Mouse (Mus musculus) left cerebral cortex, adult 2 months (tissue): ENCODE data around the gene Itga7. TPM values are rescaled to one million over a fixed set of nuclear protein-coding genes. Genes with fewer than 3 reads are reported as not detected.

Source experiments
- DNase-seq, 2 experiments: peaks; one replicate each; pipeline ENCODE4 v3.0.0; 2021 to 2022; ENCODE audit warnings: low spot score in 2 of 2, mixed read lengths in 1 of 2; ENCODE audit errors: extremely low spot score in 1 of 2
- H3K27ac ChIP-seq: fragments of 200-600 bp; 2 replicates; pipeline ENCODE4 v1.8.1; 2022
- H3K4me3 ChIP-seq: fragments of 200-600 bp; 2 replicates; pipeline ENCODE4 v1.8.1; 2022
- CTCF ChIP-seq: fragments of 200-600 bp; IDR thresholded peaks from 2 replicates; pipeline ENCODE4 v1.8.1; 2022; ENCODE audit warnings: antibody characterized with exemption, mild to moderate bottlenecking, moderate library complexity
- intact Hi-C: fragments of 180-260 bp; cut with DNase I; formaldehyde crosslinking; loops from one replicate; pipeline ENCODE4 v1.15.1; 2025
- total RNA-seq, 2 experiments: library from RNA; stranded (reverse); gene quantifications; 2 replicates each; pipeline ENCODE4 v1.2.3; 2021

The Itga7 gene
- total RNA-seq, 2 experiments from 2014 or later, result 13.2 to 16.3 TPM

DNA sequence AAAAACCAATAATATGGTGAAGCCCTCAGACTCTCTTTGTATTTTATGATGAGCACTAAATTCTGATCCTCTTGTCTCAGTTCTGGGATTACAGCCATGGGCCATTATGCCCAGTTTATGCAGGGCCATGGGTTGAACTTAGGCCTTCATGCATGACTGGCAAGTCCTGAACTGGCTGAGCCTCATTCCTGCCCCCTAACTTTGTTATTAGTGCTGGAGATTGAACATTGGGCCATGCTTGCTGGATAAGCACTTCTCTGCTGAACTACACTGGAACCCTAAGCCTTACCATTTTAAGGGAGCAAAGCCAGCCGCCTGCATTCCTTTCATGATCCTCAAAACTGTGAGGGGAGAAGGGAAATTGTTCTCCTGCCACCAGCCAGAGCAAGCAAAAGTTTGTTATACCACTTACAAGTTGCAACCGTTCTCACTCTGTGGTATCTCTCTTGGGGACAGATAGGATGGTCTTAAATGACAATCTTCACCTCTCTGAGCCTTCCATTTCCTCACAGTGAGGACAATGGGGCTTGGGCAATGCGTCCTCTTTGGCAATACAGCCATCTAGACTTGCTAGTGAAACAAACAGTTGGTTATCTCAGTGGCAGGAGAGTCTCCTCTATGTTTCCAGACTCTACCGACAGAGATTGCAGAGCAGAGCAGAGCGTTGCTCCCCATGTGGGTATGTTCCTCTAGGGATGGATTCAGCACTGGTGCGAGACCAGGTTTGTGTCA lies 33.7 kb upstream of the Itga7 start:
- intact Hi-C loops, result loop anchor here (5.0 kb wide), 1 partner anchor 77 kb away; no protein-coding TSS in a partner anchor

DNA sequence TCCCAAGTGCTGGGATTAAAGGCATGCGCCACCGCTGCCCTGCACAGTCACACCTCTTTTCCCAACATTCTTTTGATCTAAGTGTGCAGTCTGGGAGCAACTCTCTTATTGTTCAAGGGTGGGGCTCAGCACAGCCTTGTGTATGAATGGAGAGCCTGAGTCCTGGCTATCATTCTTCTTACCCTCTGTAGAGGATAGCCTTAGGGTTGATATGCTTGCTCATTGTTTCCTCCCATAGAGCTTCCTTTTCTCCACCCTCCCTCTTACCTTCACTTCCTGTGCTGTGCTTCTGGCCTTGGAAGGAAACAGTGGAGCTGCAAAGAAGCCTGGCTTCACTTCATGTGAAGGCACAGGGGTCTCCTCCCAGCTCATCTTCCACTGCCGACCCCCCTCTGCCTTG lies 32.9 kb upstream of the Itga7 start, which contains the start of gene Cd63:
Cd63 (plus strand) TSS at position 292 of the 400 bp plus-strand sequence.
- Histone ChIP-seq H3K4me3 (no peak within 1 kb of the TSS), H3K27ac (no peak within 1 kb of the TSS)
- intact Hi-C loops, result no loop called here
- TF ChIP-seq CTCF, result no peak
- no peak for DNase-seq

More for the DNA sequence above, 33.7 kb upstream of the Itga7 start:
- DNase-seq, result no peak
- TF ChIP-seq CTCF, result no peak
- H3K27ac ChIP-seq, result no peak overlapping the region
- no peak overlapping the region for H3K4me3 ChIP-seq

DNA sequence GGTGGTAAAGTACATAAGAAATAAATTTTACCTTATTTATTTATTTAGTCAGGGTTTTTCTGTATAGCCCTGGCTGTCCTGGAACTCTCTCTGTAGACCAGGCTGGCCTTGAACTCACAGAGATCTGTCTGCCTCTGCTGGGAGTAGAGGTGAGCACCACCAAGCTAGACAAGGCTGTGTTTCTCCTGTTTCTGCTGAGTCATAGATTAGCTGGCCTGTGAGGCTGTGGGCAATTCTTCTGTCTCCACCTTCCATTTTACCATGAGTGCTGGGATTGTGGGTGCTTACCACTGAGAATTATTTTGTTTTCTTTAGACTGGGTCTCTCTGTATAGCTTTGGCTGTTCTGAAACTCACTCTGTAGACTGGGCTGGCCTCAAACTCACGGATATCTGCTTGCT lies 32.2 kb upstream of the Itga7 start:
- no peak for TF ChIP-seq CTCF
- intact Hi-C loops, result no loop called here
- no peak for DNase-seq
- Histone ChIP-seq H3K27ac (no peak overlapping the region), H3K4me3 (no peak overlapping the region)

DNA sequence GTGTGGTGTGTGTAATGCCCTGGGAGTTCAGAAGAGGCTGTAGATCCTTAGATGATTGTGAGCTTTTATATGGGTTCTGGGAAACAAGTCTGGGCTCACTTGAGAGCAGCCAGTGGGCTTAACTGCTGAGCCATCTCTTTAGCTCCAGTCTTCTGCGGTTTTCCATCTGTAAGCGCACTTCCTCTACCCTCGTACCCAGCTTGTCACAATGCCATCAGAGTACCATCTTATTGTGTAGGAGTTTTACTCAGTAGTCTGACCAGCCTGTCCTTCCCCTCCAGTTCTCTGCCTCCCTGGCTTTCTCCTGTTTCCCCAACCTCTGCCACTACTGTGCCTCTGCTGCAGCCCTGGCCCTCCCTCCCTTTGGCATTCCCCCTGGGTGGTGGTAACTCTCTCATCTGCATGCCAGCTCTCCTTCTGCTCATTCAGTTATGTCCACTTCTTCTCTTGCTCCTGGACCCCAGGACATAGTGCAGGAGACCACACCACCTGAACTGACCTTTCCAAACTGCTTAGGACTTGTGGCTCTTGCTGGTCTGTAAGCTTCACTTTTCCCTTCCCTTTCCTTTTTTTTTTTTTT lies 31.1 kb upstream of the Itga7 start:
- intact Hi-C loops, result no loop called here
- Histone ChIP-seq H3K4me3 (no peak overlapping the region), H3K27ac (no peak overlapping the region)
- no peak for DNase-seq
- no peak for TF ChIP-seq CTCF

DNA sequence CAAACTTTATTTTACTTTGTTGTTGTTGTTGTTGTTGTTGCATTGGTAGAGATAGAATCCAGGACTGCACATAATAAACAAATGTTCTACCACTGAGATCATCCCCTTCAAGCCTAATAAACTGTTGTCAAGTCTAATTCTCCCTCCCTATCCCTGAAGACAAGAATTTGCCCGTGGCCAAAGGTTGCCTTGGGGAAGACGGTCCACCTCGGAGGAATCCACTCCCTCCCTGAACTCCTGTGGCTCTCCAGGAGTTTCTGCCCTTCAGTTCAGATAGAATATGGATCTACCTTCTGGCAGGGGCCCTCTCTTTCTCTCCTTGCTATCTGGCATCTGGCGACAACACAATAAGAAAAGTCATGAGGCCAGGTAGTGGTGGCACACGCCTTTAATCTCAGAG lies 28.8 kb upstream of the Itga7 start:
- TF ChIP-seq CTCF, result no peak
- H3K27ac ChIP-seq, result no peak overlapping the region
- no peak for DNase-seq
- intact Hi-C loops, result no loop called here
- H3K4me3 ChIP-seq, result no peak overlapping the region

DNA sequence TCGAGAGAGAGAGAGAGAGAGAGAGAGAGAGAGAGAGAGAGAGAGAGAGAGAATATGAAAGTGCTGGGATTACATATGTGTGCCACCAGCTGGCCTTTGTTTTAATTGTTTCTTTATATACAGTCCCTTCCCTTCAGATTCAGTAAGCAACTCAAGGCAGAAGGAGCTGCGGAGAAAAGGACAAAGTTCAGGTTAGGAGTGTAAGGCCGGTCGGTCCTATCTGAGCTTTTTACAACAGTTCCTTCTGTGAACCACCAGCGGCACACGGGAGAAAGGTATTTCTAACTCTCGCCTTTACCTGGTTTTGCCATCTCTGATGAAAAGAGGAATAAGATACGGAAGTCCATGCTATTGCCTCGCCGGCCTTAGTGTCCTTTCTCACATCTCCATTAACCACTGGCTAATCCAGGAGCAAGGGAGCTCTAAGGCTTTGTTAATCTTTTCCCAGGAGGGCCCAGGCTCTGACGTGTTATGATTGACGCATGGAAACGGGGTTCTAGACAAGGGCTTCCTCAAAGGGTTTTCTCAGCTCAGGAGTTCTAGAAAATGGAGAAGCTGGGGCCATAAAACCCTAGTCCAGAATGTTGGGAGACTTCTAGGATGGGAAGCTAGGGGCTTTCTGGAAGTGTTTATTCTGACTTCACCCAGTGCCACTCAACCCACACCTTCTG lies 24.7 kb upstream of the Itga7 start:
- intact Hi-C loops, result no loop called here
- Histone ChIP-seq H3K27ac (peak overlapping the region; percentile 4; the same call in 1 of the 2 replicates), H3K4me3 (peak overlapping the region; percentile 61)
- DNase-seq, result no peak
- no peak for TF ChIP-seq CTCF

DNA sequence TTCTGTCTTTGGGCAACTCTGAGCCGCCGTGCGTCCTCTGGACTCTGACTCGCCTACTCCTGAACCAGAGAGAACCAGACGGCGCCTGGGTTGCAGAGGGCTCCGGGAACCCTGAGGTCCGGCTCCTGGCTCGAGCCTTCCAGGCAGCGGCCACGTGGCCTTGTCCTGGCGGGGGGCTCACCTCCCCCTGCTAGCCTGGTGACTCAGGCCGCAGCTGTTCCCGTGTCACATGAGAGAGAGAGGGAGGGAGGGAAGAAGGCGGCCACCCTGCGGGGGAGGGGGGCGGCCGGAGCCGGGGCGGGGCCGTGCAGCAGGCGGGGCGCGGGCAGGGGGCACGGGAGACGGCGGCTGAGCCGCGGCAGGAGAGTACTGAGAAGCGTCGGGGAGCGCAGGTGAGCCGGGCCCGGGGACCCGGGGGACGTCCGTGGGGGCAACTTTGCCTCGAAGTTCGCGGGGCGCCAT lies 24.0 kb upstream of the Itga7 start:
- DNase-seq, result peak; percentile 63 to 77
- intact Hi-C loops, result loop anchor here (5.0 kb wide), 1 partner anchor 68 kb away; no protein-coding TSS in a partner anchor
- TF ChIP-seq CTCF, result no peak
- peak overlapping the region; percentile 61 for H3K4me3 ChIP-seq
- H3K27ac ChIP-seq, result peak overlapping the region; percentile 90

DNA sequence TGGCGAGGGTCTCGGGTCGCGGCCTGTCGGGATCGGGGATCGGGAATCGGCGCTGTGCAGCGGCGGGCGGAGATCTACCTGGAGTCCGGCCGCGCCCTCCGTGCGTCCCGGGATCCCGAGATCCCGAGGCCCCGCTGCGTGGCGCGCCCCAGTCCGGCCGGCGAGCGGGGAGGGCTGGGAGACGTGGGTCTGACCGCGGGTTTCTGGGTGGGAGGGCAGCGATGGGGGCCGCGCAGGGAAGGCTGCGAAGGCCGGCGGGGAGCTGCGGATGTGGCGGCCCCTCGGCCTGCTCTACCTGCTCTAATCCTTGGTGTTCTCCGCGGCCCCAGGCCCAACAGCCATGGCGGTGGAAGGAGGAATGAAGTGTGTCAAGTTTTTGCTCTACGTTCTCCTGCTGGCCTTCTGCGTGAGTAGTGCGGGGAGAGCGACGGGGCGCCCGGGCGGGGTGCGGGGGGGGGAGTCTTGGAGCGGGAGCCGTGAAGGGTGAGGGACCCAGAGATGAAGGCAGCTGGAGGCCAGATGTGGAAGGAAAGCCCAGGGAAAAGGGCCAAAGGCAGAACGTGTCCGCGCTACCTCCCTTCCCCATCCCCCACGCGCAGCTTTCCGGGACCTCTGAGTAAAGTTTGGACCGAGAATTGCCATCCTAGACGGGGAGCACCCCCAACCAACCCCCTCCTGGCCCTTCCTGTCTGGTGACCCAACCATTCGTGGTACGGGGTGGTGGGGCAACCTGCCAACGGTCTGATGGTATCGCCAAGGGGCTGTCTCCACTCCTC lies 23.4 kb upstream of the Itga7 start:
- DNase-seq, result peak; percentile 49 to 57
- intact Hi-C loops, result loop anchor here (5.0 kb wide), 1 partner anchor 67 kb away; no protein-coding TSS in a partner anchor
- no peak for TF ChIP-seq CTCF
- Histone ChIP-seq H3K4me3 (peak overlapping the region; percentile 61), H3K27ac (peak overlapping the region; percentile 90)

DNA sequence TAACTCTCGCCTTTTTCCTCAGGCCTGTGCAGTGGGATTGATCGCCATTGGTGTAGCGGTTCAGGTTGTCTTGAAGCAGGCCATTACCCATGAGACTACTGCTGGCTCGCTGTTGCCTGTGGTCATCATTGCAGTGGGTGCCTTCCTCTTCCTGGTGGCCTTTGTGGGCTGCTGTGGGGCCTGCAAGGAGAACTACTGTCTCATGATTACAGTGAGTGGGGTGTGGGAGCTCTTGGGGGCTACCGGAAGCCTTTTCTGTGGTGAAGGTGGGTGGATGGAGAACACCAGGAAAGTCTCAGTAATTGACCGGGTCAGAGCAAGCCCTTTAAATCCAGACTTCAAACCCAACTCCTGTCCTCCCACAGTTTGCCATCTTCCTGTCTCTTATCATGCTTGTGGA lies 22.2 kb upstream of the Itga7 start:
- H3K4me3 ChIP-seq, result no peak overlapping the region; the same call in 1 of the 2 replicates
- intact Hi-C loops, result loop anchor here (5.0 kb wide), 1 partner anchor 66 kb away; no protein-coding TSS in a partner anchor
- TF ChIP-seq CTCF, result no peak

DNA sequence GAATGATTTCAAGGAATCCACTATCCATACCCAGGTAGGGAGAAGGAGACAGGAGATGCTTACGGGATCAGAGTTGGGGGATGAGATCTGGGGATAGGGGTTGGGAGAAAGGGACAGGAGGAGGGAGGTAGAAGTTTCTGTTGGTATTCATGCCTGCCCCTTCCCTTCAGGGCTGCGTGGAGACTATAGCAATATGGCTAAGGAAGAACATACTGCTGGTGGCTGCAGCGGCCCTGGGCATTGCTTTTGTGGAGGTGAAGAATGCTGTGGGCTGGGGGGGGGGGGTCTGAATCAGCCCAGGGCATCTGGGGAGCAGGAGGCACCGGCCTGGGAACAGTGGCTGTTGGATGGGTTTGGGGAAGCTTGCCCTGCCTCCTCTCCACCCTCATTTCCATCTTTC lies 21.4 kb upstream of the Itga7 start:
- TF ChIP-seq CTCF, result no peak
- DNase-seq, result no peak
- intact Hi-C loops, result loop anchor here (5.0 kb wide), 1 partner anchor 65 kb away; no protein-coding TSS in a partner anchor
- Histone ChIP-seq H3K27ac (no peak overlapping the region), H3K4me3 (no peak overlapping the region)

More for the DNA sequence above, 22.2 kb upstream of the Itga7 start:
- no peak for DNase-seq
- no peak overlapping the region for H3K27ac ChIP-seq

DNA sequence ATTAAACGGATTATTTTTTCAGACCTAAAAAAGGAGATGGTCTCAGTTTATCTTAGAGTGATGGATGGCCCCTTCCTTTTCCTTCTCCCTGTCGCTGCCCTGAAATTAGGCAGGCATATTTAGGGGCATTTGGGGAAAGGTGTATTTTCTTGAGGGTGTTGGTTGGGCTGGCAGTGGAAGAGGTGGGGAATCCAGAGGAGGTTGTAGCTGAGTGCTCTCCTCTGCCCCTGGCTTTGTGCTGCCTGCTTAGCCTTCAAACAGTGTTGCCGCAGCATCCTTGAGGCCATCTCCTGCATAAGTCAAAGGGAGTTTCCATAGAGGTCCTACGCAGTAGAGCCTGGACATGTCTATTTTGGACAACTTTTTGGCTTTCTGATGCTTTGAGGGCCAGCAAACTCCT lies 20.8 kb upstream of the Itga7 start:
- no peak for DNase-seq
- no peak for TF ChIP-seq CTCF
- no peak overlapping the region for H3K27ac ChIP-seq
- no peak overlapping the region for H3K4me3 ChIP-seq
- intact Hi-C loops, result loop anchor here (5.0 kb wide), 1 partner anchor 65 kb away; no protein-coding TSS in a partner anchor
